Mouse (Mus musculus) E14TG2a.4 (cell line): ENCODE measurements around the gene Samd7.

Experiments
- CTCF ChIP-seq: conservative IDR thresholded peaks from 2 replicates; pipeline ENCODE4 v1.5.1; 2014; ENCODE audit warnings: low read length
- NANOG ChIP-seq: IDR thresholded peaks from 2 replicates; pipeline ENCODE4 v1.6.1; 2014; ENCODE audit warnings: borderline replicate concordance, low read length, mixed read lengths

DNA sequence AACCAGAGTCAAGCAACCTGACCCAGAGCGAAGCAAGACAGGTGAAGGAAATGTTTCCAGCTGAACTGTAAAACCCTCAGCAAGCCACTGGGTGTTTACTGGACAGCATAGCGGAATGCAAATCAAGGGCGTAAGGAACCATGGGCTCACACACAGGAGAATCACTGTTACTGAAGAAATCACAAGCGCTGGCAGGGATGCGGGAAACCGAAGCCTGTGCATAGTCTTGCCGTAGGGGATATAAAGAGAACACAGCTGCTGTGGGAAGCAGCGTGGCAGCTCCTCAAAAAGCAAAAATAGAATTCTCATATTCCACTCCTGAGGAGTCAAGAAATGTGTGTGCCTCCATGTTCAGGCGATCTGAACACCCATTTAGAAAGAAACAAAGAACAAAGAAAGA lies 9.3 kb upstream of the Samd7 start:
- no peak for TF ChIP-seq CTCF
- TF ChIP-seq NANOG: no peak
